Mouse (Mus musculus) MEL (cell line): ENCODE results near the gene Zbtb7a.

Experiments
- CTCF ChIP-seq, 3 experiments: IDR thresholded peaks in 2 of 3; conservative IDR thresholded peaks in 1 of 3; 2 replicates each; pipeline ENCODE4 v1.5.1; 2011 to 2012; ENCODE audit warnings: low read length in 3 of 3, low read depth in 2 of 3, mild to moderate bottlenecking in 2 of 3, improper control_type of control experiment in 1 of 3, inconsistent platforms in 1 of 3, mixed read lengths in 1 of 3, moderate library complexity in 1 of 3; ENCODE audit not compliant: control insufficient read depth in 1 of 3, insufficient read depth in 1 of 3, poor library complexity in 1 of 3, severe bottlenecking in 1 of 3
- POLR2A ChIP-seq, 2 experiments: IDR thresholded peaks; 2 replicates each; pipeline ENCODE4 v1.6.1; 2011 to 2012; ENCODE audit warnings: low read length in 2 of 2, mild to moderate bottlenecking in 2 of 2, control low read depth in 1 of 2, improper control_type of control experiment in 1 of 2, low read depth in 1 of 2, moderate library complexity in 1 of 2; ENCODE audit not compliant: control insufficient read depth in 1 of 2, insufficient read depth in 1 of 2, poor library complexity in 1 of 2

- no peak for TF ChIP-seq POLR2A (IDR thresholded peaks at IDR 0.05; ENCODE audit: control insufficient read depth in 1 of 2, insufficient read depth in 1 of 2, low read depth in 1 of 2, low read length in 2 of 2, poor library complexity in 1 of 2)
- no peak for TF ChIP-seq CTCF (IDR thresholded peaks at IDR 0.05 in 2 of 3, conservative IDR thresholded peaks at IDR 0.05 in 1 of 3; ENCODE audit: control insufficient read depth in 1 of 3, insufficient read depth in 1 of 3, low read depth in 2 of 3, low read length in 3 of 3, poor library complexity in 1 of 3, severe bottlenecking in 1 of 3)
These were observed 30.1 kb downstream of the Zbtb7a start for GRCm38 (mm10) chr10:81165118-81165517.
